Mouse (Mus musculus) limb, embryonic 13.5 days (tissue): ENCODE results near the gene Baiap3. TPM values are rescaled to one million over a fixed set of nuclear protein-coding genes. Genes with fewer than 3 reads are reported as not detected.

Experiments used
- ATAC-seq: fragments of 200-750 bp; cut with Nextera tagmentation; 2 replicates; pipeline ENCODE4 v1.8.0; 2017; ENCODE audit warnings: low read depth, moderate number of reproducible peaks, moderate TSS enrichment; ENCODE audit not compliant: low FRiP score
- H3K27ac ChIP-seq: fragments of 300-500 bp; sonication (generic); 2 replicates; pipeline ENCODE4 v1.5.1; 2015; ENCODE audit warnings: inconsistent platforms, mild to moderate bottlenecking, moderate library complexity
- H3K27me3 ChIP-seq: fragments of 300-500 bp; sonication (generic); 2 replicates; pipeline ENCODE4 v1.6.1; 2015; ENCODE audit warnings: mild to moderate bottlenecking, inconsistent platforms
- H3K36me3 ChIP-seq: fragments of 300-500 bp; sonication (generic); 2 replicates; pipeline ENCODE4 v1.6.1; 2015; ENCODE audit warnings: inconsistent platforms, mild to moderate bottlenecking, moderate library complexity
- H3K4me1 ChIP-seq: fragments of 300-500 bp; sonication (generic); 2 replicates; pipeline ENCODE4 v1.6.1; 2015; ENCODE audit warnings: inconsistent platforms
- H3K4me2 ChIP-seq: fragments of 300-500 bp; sonication (generic); replicated peaks from 2 replicates; pipeline ENCODE4 v1.6.1; 2015; ENCODE audit warnings: inconsistent platforms, mild to moderate bottlenecking, moderate library complexity
- H3K4me3 ChIP-seq: fragments of 300-500 bp; sonication (generic); 2 replicates; pipeline ENCODE4 v1.5.1; 2015; ENCODE audit warnings: moderate library complexity, mild to moderate bottlenecking, inconsistent platforms
- H3K9ac ChIP-seq: fragments of 300-500 bp; sonication (generic); 2 replicates; pipeline ENCODE4 v1.6.1; 2015; ENCODE audit warnings: mild to moderate bottlenecking, inconsistent platforms
- H3K9me3 ChIP-seq: fragments of 300-500 bp; sonication (generic); 2 replicates; pipeline ENCODE4 v1.6.1; 2016; ENCODE audit warnings: inconsistent platforms
- WGBS: fragments of 180-500 bp; shearing (Covaris S2); methylation state at CpG from one replicate; pipeline ENCODE4 v1.1.7; 2015; 5-methylcytosine and 5-hydroxymethylcytosine counted together
- polyA plus RNA-seq: library from polyadenylated mRNA; unstranded; fragments of >200 nt; fragmentation: Nextera tagmentation; extraction: Ambion mirVana; gene quantifications from 2 replicates; pipeline ENCODE4 v1.2.1, GENCODE M21; 2015

Gene Baiap3
- polyA plus RNA-seq: 1.1 and 1.7 TPM in 2 replicates

DNA sequence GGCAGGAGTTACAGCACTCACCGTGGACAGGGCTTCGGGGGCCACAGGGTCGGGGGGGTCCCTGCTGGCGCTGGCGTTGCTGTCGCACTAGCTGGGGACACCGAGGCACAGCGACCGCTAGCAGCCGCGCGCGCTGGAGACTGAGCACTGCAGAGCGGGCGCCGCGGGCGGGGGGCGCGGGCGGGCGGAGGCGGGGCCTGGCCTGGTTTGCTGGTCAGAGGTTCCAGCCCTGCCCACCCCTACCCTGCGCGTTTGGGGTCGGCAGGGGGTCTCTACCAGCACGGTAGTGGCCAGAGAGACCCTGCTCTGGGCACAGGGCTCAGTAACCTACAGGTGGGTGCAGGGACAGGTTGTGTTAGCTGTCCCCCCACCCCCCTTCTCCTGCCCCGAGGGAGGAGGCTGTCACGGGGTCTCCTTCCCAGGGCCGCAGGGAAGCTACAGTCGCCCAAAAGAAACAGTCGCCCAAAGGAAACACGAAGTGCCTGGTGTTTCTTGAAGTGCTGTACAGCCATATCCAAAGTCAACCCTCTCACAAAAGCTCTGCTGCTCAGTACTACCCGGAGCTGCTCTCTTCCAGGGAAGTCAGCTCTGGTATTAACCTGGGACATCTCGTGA lies at the start of gene Baiap3:
Gene Baiap3 (minus strand): TSS at position 225 of the 615 bp plus-strand sequence.
- Histone ChIP-seq H3K4me3 (peak within 1 kb of the TSS; percentile 43), H3K36me3 (peaks cover 23% of the 10 kb centered on the region), H3K4me2 (peak within 1 kb of the TSS; percentile 67), H3K9ac (peak within 1 kb of the TSS; percentile 56; the same call in 1 of the 2 replicates), H3K27ac (no peak within 1 kb of the TSS), H3K4me1 (peaks cover 22% of the 10 kb centered on the region), H3K27me3 (peaks cover 59% of the 10 kb centered on the region), H3K9me3 (no peaks in the 10 kb centered on the region)
- ATAC-seq: peak; percentile 57; the same call in 1 of the 2 replicates
- 5% methylated on average over 25 of the region's 35 CpGs for WGBS

DNA sequence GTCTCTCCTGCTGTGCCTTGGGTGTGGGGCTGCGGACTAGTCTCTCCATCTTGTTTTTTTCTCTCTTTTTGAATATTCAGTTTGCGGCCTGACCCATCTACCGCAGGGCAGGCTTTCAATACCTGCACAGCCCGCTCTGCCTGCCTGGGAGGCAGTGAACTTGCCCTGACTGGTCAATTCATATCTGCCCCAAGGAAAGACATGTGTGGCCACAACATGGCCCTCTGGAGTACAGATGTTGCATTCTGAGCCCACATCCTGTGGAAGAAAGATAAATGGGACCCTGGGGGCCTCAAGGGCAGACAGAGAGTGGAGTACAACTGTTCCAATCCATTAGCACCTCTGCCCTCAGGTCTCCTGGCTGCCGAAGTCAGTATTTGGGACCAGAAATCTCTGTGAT lies 41.9 kb upstream of the Baiap3 start, which contains the start of gene Prss34:
Gene Prss34 (plus strand): TSS at position 301 of the 400 bp plus-strand sequence.
- no peak within 1 kb of the TSS for H3K9ac ChIP-seq
- H3K4me2 ChIP-seq: no peak within 1 kb of the TSS
- H3K27me3 ChIP-seq: 0 out of 2 replicates have a peak, but pooled peaks cover 14% of the 10 kb centered on the region
- H3K4me3 ChIP-seq: no peak within 1 kb of the TSS
- ATAC-seq: no peak
- no peaks in the 10 kb centered on the region for H3K4me1 ChIP-seq
- H3K36me3 ChIP-seq: no peaks in the 10 kb centered on the region
- H3K9me3 ChIP-seq: no peaks in the 10 kb centered on the region
- no peak within 1 kb of the TSS for H3K27ac ChIP-seq
- WGBS: 70% methylated on average over 5 of the region's 5 CpGs

DNA sequence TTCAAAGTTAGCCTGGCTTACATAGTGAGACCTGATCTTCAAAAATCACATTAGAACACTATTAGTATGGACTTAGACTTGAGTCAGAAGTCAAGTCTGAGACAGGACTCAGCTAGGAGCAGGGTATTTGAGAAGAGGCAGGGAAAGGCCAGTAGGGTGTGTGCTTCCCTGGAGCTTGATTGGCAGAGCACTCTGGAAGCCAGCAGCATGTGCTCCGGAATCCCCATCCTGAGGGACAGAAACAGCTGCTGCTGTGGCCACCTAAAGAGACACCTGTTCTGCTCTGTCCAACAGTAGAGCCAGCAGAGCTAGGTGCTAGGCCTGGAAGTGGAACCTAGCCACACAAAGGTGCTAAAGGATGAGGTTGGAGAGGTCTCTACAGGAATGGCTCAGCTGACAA lies 37.9 kb upstream of the Baiap3 start:
- H3K9ac ChIP-seq: no peak overlapping the region
- H3K27ac ChIP-seq: no peak overlapping the region
- H3K4me1 ChIP-seq: no peaks in the 10 kb centered on the region
- ATAC-seq: no peak
- 0 out of 2 replicates have a peak, but pooled peaks cover 14% of the 10 kb centered on the region for H3K27me3 ChIP-seq
- H3K9me3 ChIP-seq: no peaks in the 10 kb centered on the region
- no peak overlapping the region for H3K4me3 ChIP-seq
- no peaks in the 10 kb centered on the region for H3K36me3 ChIP-seq
- WGBS: 68% methylated on average over 1 of the region's 1 CpGs
- no peak overlapping the region for H3K4me2 ChIP-seq

DNA sequence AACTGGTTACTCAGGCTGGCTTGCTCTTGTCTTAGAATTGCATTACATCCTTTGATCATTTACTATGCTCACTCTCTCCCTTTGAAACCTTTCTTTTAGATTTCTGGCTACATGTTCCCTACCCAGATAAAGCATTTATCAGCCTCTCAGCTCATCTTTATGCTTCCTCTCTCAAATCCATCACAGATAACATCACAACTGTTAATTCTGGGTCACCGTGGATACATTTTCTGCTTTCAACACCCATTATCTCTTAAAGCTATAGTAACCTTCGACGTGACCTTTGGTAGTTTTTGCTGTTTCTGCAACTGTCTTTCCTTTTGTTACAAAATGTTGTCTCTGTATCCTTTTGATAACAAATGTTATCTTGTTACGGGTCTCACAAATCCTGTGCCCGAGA lies 37.3 kb upstream of the Baiap3 start:
- no peak overlapping the region for H3K9ac ChIP-seq
- H3K27ac ChIP-seq: no peak overlapping the region
- no peaks in the 10 kb centered on the region for H3K4me1 ChIP-seq
- no peaks in the 10 kb centered on the region for H3K9me3 ChIP-seq
- WGBS: 78% methylated on average over 5 of the region's 5 CpGs
- no peaks in the 10 kb centered on the region for H3K36me3 ChIP-seq
- no peak overlapping the region for H3K4me2 ChIP-seq
- 0 out of 2 replicates have a peak, but pooled peaks cover 7% of the 10 kb centered on the region for H3K27me3 ChIP-seq
- H3K4me3 ChIP-seq: no peak overlapping the region
- ATAC-seq: no peak

DNA sequence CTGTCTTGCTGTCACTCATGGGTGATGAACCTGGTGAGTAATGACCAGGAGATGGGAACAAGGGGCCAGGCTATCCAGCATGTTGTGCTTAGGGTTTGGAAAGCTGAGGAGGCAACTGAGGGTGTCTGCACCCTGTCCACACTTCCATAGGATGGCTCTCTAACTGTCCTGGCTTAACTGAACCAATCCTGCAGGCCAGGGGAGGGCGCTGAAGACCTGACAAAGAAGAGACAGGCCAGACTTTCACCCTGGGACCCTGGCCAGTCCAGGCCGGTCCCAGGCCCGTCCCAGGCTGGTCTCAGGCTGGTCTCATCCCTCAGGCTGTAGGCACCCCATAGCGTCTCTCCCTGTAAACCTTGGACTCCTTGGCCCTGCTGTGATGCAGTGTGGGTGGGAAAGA lies 34.2 kb upstream of the Baiap3 start:
- Histone ChIP-seq H3K27ac (no peak overlapping the region), H3K9me3 (no peaks in the 10 kb centered on the region), H3K4me3 (no peak overlapping the region), H3K4me2 (no peak overlapping the region), H3K4me1 (no peaks in the 10 kb centered on the region), H3K36me3 (no peaks in the 10 kb centered on the region), H3K9ac (no peak overlapping the region), H3K27me3 (0 out of 2 replicates have a peak, but pooled peaks cover 6% of the 10 kb centered on the region)
- no peak for ATAC-seq
- 49% methylated on average over 4 of the region's 4 CpGs for WGBS

DNA sequence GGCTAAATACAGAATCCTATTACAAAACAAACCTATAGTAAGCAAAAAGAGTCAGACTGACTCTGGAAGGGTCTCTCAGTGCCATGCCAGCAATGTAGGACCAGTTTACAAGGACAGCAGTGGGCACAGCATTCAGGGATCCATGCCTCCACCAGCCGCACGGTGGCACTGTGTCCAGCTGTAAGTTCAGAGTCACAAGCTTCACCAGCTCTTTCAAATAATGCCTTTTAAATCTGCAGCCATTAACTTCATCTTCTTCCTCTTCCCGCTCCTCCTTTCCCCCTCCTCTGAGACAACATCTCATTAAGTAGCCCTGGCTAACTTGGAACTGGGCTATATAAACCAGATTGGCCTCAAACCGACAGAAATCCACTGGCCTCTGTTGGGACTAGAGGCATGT lies 32.7 kb upstream of the Baiap3 start:
- no peaks in the 10 kb centered on the region for H3K4me1 ChIP-seq
- H3K36me3 ChIP-seq: no peaks in the 10 kb centered on the region
- no peaks in the 10 kb centered on the region for H3K9me3 ChIP-seq
- H3K4me3 ChIP-seq: no peak overlapping the region
- 14% methylated on average over 4 of the region's 4 CpGs for WGBS
- H3K9ac ChIP-seq: no peak overlapping the region
- no peak overlapping the region for H3K27ac ChIP-seq
- no peak for ATAC-seq
- 0 out of 2 replicates have a peak, but pooled peaks cover 6% of the 10 kb centered on the region for H3K27me3 ChIP-seq
- no peak overlapping the region for H3K4me2 ChIP-seq

DNA sequence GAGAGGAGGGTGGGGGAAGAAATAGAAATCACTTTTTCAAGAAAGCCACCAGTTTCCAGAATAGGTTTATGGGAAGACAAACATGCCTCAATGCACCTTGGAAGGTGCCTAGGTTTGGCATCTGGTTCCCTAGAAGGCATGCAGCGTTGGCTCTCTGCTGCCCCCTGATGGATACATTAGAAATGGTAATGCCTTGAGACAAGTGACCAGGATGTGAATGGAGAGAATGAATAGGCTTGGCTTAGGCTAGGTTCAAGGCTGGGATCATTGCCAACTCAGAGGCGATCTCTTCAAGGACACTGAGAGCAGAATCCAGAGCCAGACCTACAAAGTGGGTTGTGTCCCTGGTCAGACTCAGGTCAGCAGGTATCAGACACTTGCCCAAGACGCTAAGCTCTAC lies 28.9 kb upstream of the Baiap3 start:
- no peak overlapping the region for H3K4me2 ChIP-seq
- no peak for ATAC-seq
- H3K36me3 ChIP-seq: no peaks in the 10 kb centered on the region
- H3K27me3 ChIP-seq: no peaks in the 10 kb centered on the region
- H3K4me3 ChIP-seq: no peak overlapping the region
- H3K4me1 ChIP-seq: no peaks in the 10 kb centered on the region
- WGBS: 27% methylated on average over 3 of the region's 3 CpGs
- no peak overlapping the region for H3K27ac ChIP-seq
- no peaks in the 10 kb centered on the region for H3K9me3 ChIP-seq
- H3K9ac ChIP-seq: no peak overlapping the region

DNA sequence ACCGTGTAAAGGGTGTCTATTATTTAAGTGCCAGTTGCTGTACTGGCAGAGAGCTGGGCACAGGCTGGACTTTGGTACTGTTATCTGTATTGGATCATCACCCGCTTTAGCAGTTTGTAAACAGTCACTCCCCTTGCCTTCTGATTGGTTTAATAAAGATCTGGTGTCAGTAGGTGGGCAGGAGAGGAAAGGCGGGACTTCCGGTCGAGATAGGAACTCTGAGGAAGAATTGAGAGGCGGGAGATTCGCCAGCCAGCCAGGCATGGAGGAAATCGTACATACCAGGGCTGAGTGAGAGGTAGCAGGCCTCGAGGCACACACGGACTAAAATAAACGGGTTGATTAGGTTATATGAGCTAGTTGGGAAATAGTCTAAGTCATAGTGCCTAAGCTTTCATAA lies 26.0 kb upstream of the Baiap3 start:
- Histone ChIP-seq H3K4me1 (no peaks in the 10 kb centered on the region), H3K27ac (no peak overlapping the region), H3K9ac (no peak overlapping the region), H3K27me3 (no peaks in the 10 kb centered on the region; the same call in 1 of the 2 replicates), H3K36me3 (no peaks in the 10 kb centered on the region), H3K4me2 (no peak overlapping the region), H3K9me3 (no peaks in the 10 kb centered on the region), H3K4me3 (no peak overlapping the region)
- 43% methylated on average over 11 of the region's 11 CpGs for WGBS
- ATAC-seq: no peak

DNA sequence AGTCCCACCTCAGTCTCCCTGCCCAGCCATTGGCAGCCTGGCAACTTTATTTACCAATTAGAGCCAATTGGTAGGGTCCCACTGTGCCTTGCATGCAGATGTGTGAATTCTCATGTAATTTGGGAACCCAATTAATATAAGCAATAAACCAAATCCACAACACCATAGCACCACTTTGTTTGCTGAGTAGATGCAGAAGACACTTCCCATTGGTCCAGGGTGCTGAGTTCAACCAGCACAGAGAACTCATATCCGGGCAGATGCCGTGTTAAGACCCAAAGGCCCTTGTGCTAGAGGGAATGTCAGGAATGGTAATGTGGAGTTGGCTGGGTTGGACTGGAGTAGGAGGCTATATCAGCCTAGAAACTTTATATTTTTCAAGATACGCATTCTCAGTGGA lies 19.7 kb upstream of the Baiap3 start:
- no peak for ATAC-seq
- 95% methylated on average over 3 of the region's 3 CpGs for WGBS
- no peaks in the 10 kb centered on the region; the same call in 1 of the 2 replicates for H3K27me3 ChIP-seq
- no peak overlapping the region for H3K4me3 ChIP-seq
- no peaks in the 10 kb centered on the region for H3K9me3 ChIP-seq
- no peak overlapping the region for H3K4me2 ChIP-seq
- peaks cover 20% of the 10 kb centered on the region for H3K4me1 ChIP-seq
- H3K36me3 ChIP-seq: no peaks in the 10 kb centered on the region
- no peak overlapping the region for H3K27ac ChIP-seq
- H3K9ac ChIP-seq: no peak overlapping the region

DNA sequence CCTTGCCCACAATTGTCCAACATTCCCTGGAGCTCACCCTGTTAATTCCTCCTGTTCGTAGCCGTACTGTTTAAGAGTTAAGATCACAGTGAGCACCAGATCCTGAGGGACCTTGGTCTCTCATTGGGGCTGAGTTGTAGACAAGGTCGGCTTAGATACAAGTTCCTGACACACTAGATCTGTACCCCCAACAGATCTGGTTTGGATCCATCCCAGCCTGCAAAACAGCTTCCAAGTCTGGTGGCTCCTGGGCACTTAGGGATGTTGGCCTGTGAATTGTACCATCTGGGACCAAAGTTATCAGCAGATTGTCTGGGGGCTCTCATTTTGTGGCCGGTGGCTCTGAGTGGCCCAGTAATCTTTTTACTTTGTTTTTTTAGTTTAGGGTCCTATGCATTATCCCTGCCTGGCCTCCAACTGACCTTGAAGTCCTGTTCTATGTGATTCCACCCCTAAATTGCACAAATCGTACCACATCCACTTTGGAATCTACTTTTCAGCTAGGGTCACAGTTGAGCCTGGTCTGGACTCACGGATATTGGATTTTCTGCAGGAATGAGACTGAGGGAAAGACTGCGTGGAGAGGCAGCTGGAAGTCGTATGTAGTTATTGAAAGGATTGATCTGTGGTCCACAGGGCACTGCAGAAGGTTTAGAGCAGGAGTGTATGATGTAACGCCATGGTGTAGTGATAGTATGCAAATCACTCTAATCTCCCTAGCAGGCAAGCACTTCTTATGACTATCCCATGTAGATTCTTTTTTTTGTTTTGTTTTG lies 18.6 kb upstream of the Baiap3 start, which contains the start of gene Ube2i:
Gene Ube2i (minus strand): TSS at position 52 of the 776 bp plus-strand sequence.
- peaks cover 3% of the 10 kb centered on the region; the same call in 1 of the 2 replicates for H3K36me3 ChIP-seq
- no peak for ATAC-seq
- H3K4me2 ChIP-seq: peak within 1 kb of the TSS; percentile 100
- H3K9ac ChIP-seq: peak within 1 kb of the TSS; percentile 100
- peak within 1 kb of the TSS; percentile 94 for H3K27ac ChIP-seq
- H3K4me3 ChIP-seq: peak within 1 kb of the TSS; percentile 99
- peaks cover 31% of the 10 kb centered on the region for H3K4me1 ChIP-seq
- no peaks in the 10 kb centered on the region for H3K9me3 ChIP-seq
- H3K27me3 ChIP-seq: no peaks in the 10 kb centered on the region; the same call in 1 of the 2 replicates
- WGBS: 79% methylated on average over 9 of the region's 9 CpGs

DNA sequence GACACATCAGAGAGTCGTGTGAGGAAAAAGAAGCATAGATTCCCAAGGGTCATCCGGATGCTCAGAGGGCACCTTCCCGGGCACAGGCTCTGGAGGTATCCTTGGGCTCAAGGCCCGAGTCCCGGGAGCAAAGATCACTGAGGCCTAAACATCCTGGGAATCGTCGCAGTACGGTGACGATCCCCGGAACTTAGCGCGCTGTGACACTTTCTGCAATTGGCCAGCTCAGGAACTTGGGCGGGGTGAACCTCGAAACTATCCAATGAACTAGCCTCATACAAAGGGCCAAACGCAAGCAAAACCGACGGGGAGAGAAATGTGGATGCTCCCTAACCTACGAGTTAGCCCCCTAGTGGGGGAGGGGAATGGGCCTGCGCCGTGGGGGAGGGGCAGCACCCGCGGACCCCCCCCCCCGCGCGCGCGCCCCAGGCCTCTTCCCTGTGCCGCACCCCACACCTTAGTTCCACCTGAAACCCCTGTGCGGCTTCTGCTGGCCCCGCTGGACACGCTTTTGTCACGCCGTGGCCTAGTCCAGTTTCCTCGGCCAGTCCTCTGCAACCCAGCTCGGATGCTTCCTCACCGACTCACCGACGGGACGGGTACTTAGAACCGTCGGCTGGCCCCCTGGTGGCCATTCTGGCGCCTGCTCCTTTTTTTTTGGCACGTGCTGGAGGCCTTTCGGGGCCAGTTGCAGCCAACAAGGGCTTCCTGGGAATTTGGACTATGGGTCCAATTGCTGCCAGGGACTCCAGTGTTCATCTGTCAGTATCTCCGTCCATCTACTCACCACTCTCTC lies 17.7 kb upstream of the Baiap3 start:
- ATAC-seq: peak; percentile 84
- no peaks in the 10 kb centered on the region for H3K9me3 ChIP-seq
- peak overlapping the region; percentile 99 for H3K4me3 ChIP-seq
- H3K4me1 ChIP-seq: peaks cover 34% of the 10 kb centered on the region
- peak overlapping the region; percentile 100 for H3K9ac ChIP-seq
- H3K27ac ChIP-seq: peak overlapping the region; percentile 94
- peak overlapping the region; percentile 100 for H3K4me2 ChIP-seq
- peaks cover 11% of the 10 kb centered on the region for H3K36me3 ChIP-seq
- WGBS: under 1% methylated on average over 41 of the region's 45 CpGs
- H3K27me3 ChIP-seq: no peaks in the 10 kb centered on the region; the same call in 1 of the 2 replicates
